Mouse (Mus musculus) hematopoietic stem cell, adult 5-6 weeks (primary cell): ENCODE data around the gene Zg16. TPM values are rescaled to one million over a fixed set of nuclear protein-coding genes. Genes with fewer than 3 reads are reported as not detected.

ENCODE experiments used
- ATAC-seq, 2 experiments: fragments of 125-278 bp in 1 of 2; replicated peaks in 1 of 2; 2 replicates each; pipeline ENCODE4 v1.8.0; 2016 to 2017; ENCODE audit warnings: inconsistent platforms in 2 of 2, mild to moderate bottlenecking in 2 of 2, moderate number of reproducible peaks in 2 of 2, low read depth in 1 of 2, moderate TSS enrichment in 1 of 2; ENCODE audit not compliant: low FRiP score in 2 of 2, poor library complexity in 2 of 2, severe bottlenecking in 2 of 2, insufficient read depth in 1 of 2, low TSS enrichment in 1 of 2
- total RNA-seq: library from RNA; stranded (forward); fragments of 172-1452, 232-1000 nt; gene quantifications from 2 replicates; pipeline ENCODE4 v1.2.3, GENCODE M21; 2017

Gene Zg16
- total RNA-seq, 1 experiment from 2014 or later = 5.7 TPM

DNA sequence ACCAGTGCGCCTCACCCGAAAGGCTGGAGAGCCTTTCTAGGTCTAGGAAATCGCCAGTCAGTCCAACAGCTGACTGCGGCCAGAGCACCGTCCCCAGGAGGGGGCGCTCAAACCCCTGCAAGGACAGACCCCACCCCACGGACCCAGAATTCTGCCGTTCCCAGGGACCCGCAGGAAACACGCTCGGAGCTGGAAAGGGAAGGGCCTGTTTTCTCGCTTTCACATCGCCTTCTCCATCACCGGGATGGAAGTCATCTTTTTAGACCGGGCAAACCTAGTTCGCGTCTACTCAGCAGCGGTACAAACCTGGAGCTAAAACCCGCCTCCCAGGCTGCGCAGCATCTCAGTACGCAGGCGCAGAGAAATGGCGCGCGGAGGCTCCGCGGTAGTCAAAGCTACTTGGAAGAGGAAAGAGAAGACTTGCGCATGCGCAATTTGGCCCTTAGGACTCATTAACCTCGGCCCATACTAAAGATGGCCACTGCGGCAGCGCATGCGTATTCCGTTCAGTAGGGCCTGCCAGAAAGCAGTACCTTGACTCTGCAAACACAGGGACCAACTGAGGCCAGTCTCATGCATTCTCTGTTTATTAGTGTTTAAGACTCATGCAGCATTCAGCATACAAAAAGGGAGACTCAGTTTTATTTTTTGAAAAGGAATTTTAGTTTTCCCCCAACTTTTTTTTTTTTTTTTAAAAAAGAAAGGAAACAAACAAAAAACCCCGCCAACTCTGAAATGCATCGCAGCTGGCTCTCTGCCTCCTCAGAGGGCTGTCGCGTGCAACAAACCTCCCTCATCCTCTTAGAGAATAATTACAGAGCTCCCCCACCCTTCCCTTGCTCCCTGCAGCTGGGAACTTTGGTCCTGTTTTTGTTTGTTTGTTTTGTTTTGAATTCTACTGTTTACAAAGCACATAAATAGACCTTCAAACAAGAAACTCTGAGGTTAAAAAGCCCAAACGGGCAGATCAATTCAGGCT lies 69.9 kb downstream of the Zg16 start, which contains the start of gene Pagr1a:
Gene Pagr1a, minus strand, starts transcription at position 382 of the 979 bp plus-strand sequence.
- ATAC-seq = peak; percentile 63 to 79

DNA sequence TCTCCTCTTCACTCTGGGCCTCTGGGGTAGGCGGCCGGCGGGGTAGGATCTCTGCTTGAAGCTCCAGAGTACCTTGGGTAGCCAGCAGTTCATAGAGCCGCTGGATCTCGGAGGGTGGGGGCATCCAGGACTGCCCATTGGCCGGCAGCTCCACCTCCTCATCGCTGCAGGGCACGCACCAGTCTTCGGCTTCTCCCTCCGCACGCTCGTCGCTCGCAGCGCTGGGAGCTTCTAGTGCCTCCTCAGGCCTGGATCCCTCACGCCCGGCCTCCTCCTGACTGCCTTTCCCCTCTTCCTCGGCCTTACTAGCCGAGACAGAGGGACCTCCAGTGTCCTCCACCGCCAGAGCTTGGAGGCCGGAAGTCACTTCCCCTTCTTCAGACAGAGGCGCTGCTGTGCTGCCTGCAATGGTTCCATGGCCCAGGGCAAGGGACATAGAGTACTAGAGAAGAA lies 70.6 kb downstream of the Zg16 start:
- peak; percentile 34 to 47 for ATAC-seq

DNA sequence TGATC lies 70.8 kb downstream of the Zg16 start, which contains the start of gene Pagr1b:
Gene Pagr1b, minus strand, starts transcription at position 4 of the 5 bp plus-strand sequence.
- no peak for ATAC-seq

DNA sequence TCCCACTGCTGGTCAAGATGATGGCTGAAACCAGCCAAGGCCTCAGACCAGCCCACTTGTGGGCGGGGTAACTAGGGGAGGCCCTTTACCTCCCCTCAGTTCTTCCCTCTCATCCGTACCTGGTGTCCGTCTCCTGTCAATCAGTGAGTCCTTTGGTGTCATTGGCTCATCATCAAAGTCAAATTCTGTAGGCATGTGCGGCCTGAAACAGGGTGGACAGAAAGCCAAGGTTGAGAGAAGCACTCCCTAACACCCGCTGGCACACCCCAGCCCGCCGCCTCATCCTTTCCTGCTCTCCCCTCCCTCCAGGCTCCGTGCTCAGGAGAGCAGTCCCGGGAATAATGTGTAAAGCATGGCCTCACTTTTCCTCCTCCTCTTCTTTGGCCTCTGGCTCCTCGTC lies 71.0 kb downstream of the Zg16 start:
- ATAC-seq = no peak

- ATAC-seq = no peak
These were observed 72.1 kb downstream of the Zg16 start for GRCm38 (mm10) chr7:127014993-127015392.

DNA sequence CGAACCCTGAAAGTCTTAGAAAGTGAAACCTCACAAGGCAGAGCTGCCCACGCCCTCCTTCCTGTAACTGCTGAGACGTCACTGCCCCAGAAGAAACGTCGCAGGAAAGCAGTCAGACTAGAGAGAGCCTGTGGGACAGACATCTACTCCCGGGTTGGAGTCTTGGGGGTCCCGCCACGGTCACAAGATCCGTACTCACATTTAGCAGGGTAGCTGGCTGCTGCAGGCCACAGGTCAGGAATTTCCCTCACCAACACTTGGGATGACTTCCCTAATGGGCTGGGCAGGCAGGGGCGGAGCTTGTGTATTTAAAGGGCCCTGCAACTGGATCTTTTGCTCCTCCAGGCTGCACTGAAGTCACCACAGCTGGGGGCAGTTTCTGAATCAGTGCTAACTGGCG lies 72.8 kb downstream of the Zg16 start, which contains the start of gene Mvp:
Gene Mvp, minus strand, starts transcription at position 302 of the 400 bp plus-strand sequence.
- peak in 1 of 2 experiments; percentile 49; a peak in 2 of 4 replicates for ATAC-seq

DNA sequence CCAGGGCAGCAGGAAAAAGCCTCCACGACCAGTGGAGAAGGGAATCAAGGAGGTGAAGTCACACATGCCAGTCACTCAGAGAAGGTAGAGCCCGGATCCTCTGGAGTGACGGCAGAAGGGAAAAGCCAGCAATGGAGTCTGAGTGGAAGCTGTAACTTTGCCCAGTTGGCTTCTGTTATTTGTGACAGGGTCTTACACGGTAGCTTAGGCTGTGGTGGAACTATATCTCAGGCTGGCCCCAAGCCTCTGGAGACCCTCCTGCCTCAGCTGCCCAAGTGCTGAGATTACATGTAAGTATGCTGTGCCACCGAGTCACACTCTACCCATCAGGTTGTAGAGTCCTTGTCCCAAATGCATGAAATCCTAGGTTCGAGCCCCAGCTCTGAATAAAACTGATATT lies 73.7 kb downstream of the Zg16 start:
- ATAC-seq = no peak

DNA sequence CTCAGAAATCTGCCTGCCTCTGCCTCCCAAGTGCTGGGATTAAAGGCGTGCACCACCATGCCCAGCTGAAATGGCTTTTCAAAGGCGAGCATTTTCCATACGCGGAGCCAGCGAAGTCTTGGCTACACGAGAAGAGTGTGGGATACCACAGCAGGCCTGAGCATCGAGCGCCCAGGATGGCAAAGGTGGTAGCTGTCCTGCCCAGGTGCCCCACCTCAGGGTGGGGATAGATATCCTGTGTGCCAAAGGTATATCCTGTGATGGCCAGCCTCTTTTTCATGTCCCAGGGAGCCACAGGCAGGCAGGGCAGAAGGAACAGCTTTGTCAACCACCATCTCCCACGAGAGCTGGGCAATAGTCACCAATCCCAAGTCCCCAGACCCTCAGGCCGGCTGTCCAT lies 74.3 kb downstream of the Zg16 start:
- ATAC-seq = no peak

DNA sequence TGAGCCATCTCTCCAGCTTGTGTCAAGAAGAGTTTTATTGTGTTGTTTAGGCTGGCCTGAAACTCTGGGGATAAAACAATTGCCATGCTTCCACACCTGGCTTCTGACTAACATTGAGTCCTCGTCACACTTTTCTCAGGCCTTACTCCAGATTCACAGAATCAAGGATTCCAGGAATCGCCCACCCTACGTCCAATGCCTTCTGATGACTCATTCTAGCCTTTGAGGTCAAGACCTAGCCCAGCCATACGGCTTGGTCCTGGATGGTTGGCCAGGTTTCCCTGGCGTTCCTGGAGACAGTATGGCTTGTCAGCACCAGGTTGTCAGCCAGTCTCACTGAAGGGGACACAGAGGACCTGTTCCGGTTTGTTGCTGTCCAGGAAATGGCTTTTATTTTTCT lies 74.8 kb downstream of the Zg16 start:
- no peak for ATAC-seq

DNA sequence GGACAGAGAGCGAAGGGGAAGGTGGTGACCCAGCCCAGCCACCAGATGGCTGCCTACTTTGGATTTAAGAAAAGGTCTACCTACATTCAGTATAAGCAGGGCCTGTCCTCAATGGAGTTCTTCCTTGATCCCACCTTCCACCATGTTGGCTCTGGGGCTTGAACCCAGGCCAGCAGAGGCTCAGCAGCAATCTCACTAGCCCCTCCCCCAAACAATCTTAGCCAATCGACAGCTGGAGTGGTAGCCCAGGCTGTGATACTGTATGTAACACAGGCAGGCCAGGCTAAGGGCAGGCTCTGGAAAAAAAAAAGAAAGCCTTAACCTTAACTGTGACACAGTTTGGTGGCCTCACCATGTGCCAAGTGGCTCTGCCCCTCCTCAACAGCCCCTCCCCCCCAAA lies 75.4 kb downstream of the Zg16 start:
- no peak for ATAC-seq

DNA sequence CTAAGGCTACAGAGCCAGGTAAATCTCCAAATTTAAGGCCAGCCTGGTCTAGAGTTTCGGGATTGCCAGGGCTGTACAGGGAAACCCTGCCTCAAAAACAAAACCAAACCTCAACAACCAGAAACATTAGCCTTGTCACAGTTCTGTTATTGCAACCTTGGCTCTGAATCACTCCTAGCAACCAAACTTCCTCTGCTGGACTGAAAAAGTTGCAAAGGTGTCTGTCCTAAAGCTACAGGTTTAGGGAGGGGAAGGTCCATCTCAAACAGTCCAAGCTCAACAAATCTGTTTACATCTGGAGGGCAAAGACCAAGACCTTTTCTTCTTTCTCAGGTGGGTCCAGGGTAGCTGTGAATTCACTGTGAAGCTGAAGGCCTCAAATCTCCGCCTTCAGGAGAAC lies 76.1 kb downstream of the Zg16 start:
- no peak for ATAC-seq

DNA sequence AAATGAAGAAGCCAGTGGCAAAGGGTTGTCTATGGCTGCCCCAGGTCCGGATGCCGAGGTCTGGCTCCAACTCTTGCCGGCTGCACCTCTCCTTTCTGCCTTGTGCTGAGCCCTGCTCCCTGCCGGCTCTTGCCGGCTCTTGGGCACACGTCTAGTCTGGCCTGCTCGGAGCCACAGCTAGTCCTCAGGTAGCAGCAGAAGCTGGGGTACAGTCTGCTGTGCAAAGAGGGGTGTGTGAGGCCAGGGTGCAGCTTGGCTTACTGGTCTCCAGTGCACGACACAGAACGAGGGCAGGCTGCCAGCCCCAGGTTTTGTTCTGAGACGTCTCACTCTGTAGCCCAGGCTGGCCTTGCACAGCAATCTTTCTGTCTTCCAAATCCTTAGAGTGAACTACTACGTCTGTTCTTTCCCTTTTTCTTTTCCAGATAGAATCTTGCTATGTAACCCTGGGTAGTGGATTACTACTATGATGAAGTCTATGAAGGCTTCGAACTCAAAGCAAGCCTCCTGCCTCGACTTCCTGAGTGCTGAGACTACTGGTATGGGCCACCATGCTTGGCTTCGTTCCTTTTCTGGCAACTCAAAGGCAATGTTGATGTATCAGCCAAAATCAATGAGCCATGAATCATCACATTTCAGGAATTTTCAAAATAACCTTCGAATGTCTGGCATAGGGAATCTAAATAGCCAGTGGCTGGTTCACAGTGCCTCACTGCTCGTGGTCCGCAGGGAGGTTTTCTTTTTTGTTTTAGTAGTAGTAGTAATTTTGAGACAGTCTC lies 77.6 kb downstream of the Zg16 start:
- no peak for ATAC-seq

GRCm38 (mm10) chr7:127008239-127009019 lies 78.7 kb downstream of the Zg16 start:
- peak; percentile 92 to 96 for ATAC-seq

GRCm38 (mm10) chr7:127007313-127008024 lies 79.7 kb downstream of the Zg16 start:
- no peak for ATAC-seq

- no peak for ATAC-seq
These were observed 82.8 kb downstream of the Zg16 start for GRCm38 (mm10) chr7:127004122-127004875.

DNA sequence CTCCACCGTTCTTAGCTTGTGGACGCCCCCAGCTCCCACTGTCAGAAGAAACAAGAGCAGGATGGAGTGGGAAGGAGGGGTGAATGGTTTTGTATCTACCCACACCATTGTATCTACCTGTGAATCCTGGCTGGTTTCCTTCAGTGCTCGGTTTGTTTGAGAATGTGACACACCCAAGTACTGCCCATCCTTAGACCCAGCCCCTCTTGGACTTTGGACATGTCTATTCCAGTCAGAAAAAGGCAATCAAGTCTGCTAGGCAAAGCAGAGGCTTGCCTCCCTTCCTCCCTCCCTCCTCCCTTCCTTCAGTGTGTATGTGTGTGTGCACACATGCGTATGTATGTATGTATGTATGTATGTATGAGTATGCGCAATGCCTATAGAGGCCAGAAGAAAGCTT lies 83.5 kb downstream of the Zg16 start:
- ATAC-seq = no peak
